In the genomic region with DNA sequence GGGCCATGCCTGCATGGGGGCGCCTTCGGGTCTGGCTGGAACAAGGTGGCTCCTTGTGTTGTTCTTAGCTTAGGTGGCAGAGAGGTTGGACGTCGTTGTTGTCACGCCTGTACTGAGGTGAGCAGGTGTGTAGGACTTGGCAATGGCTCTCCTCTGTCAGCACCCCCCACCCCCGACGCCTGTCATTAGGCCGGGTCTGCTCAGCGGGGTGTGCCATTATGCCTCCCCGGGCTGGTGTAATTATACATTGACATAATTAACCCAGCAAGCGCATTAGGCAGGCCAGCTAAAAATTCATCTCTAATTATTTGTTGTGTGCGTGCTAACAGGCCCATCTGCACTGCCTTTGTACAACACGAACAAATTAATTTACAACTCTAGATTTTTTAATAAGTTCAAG, we compare ENCODE assay signal across 13 mouse cellular contexts. TPM values are rescaled to one million over a fixed set of nuclear protein-coding genes. Genes with fewer than 3 reads are reported as not detected.
DNase-seq lines count a peak whose midpoint lies in the region; ATAC-seq and TF ChIP-seq lines count a peak whose summit lies in the region.
"Had no signal": no experiment of that assay in that cellular context is flagged by ENCODE, and none has a peak within 500 bp of the region (broad histone marks: within the 10 kb centered on the region; RNA-seq: fewer than 3 reads in every experiment).

No protein-coding gene starts in this region.

- intact Hi-C loops in left cerebral cortex, postnatal 4 days (cut with DNase I): no loop called here

- DNase-seq in left cerebral cortex, postnatal 4 days: peak; percentile 56
- no peak for DNase-seq in left cerebral cortex, adult 11 months (ENCODE audit: low spot score)
- peak; percentile 40 for DNase-seq in forebrain, embryonic 10.5 days (ENCODE audit: extremely low spot score, low spot score)
- DNase-seq in forebrain, postnatal 0 days: peak; percentile 56
- DNase-seq in frontal cortex, postnatal 36 days (ENCODE audit: low spot score in 2 of 2): no peak
- DNase-seq: adrenal gland, adult 8-10 months; kidney, adult 8-10 months; thymus, adult 2 months had no signal

- peaks cover 24% of the 10 kb centered on the region for H3K4me1 ChIP-seq in forebrain, embryonic 10.5 days
- H3K4me1 ChIP-seq in forebrain, postnatal 0 days (ENCODE audit: insufficient read depth): no peaks in the 10 kb centered on the region
- peaks cover 21% of the 10 kb centered on the region for H3K4me1 ChIP-seq in neural tube, embryonic 13.5 days (replicated peaks)
- H3K4me1 ChIP-seq in intestine, embryonic 15.5 days (replicated peaks): no peaks in the 10 kb centered on the region
- H3K4me1 ChIP-seq in heart, embryonic 12.5 days (replicated peaks): 0 out of 2 replicates have a peak, but pooled peaks cover 4% of the 10 kb centered on the region

- peaks cover 22% of the 10 kb centered on the region; the same call in 1 of the 2 replicates for H3K9me3 ChIP-seq in forebrain, embryonic 10.5 days
- H3K9me3 ChIP-seq in forebrain, postnatal 0 days (ENCODE audit: low read length): no peaks in the 10 kb centered on the region
- no peaks in the 10 kb centered on the region for H3K9me3 ChIP-seq in neural tube, embryonic 13.5 days
- no peaks in the 10 kb centered on the region for H3K9me3 ChIP-seq in intestine, embryonic 15.5 days
- H3K9me3 ChIP-seq in heart, embryonic 12.5 days (replicated peaks): peaks cover 14% of the 10 kb centered on the region; the same call in 1 of the 2 replicates

- peak; percentile 60 for ATAC-seq in forebrain, postnatal 0 days
- ATAC-seq in neural tube, embryonic 13.5 days (ENCODE audit: low read depth): peak; percentile 45
- ATAC-seq in intestine, embryonic 15.5 days: no peak
- ATAC-seq in heart, embryonic 12.5 days (ENCODE audit: insufficient number of reproducible peaks, low FRiP score): no peak

- no peak overlapping the region for H3K4me2 ChIP-seq in forebrain, postnatal 0 days (ENCODE audit: low read depth)
- H3K4me2 ChIP-seq in neural tube, embryonic 13.5 days: no peak overlapping the region
- H3K4me2 ChIP-seq in intestine, embryonic 15.5 days (replicated peaks): no peak overlapping the region
- H3K4me2 ChIP-seq in heart, embryonic 12.5 days: no peak overlapping the region
- H3K4me2 ChIP-seq: limb, embryonic 12.5 days had no signal

- no peak overlapping the region for H3K4me3 ChIP-seq in forebrain, embryonic 10.5 days
- no peak overlapping the region for H3K4me3 ChIP-seq in forebrain, postnatal 0 days (ENCODE audit: low read depth, low read length)
- H3K4me3 ChIP-seq in neural tube, embryonic 13.5 days: no peak overlapping the region
- H3K4me3 ChIP-seq in intestine, embryonic 15.5 days (replicated peaks): no peak overlapping the region
- H3K4me3 ChIP-seq in heart, embryonic 12.5 days: no peak overlapping the region
- H3K4me3 ChIP-seq: limb, embryonic 12.5 days had no signal

- 45% methylated on average over 13 of the region's 13 CpGs for WGBS in forebrain, embryonic 10.5 days
- 14% methylated on average over 13 of the region's 13 CpGs for whole genome bisulfite sequencing in forebrain, postnatal 0 days
- 21% methylated on average over 13 of the region's 13 CpGs for WGBS in neural tube, embryonic 13.5 days
- whole genome bisulfite sequencing in intestine, embryonic 15.5 days: 61% methylated on average over 13 of the region's 13 CpGs
- 61% methylated on average over 13 of the region's 13 CpGs for WGBS in heart, embryonic 12.5 days

- peaks cover 17% of the 10 kb centered on the region for H3K36me3 ChIP-seq in forebrain, embryonic 10.5 days (replicated peaks)
- H3K36me3 ChIP-seq in forebrain, postnatal 0 days (ENCODE audit: insufficient read depth): 0 out of 2 replicates have a peak, but pooled peaks cover 8% of the 10 kb centered on the region
- peaks cover 15% of the 10 kb centered on the region for H3K36me3 ChIP-seq in neural tube, embryonic 13.5 days
- no peaks in the 10 kb centered on the region for H3K36me3 ChIP-seq in intestine, embryonic 15.5 days
- H3K36me3 ChIP-seq in heart, embryonic 12.5 days: peaks cover 14% of the 10 kb centered on the region

- H3K27ac ChIP-seq in forebrain, embryonic 10.5 days: no peak overlapping the region
- H3K27ac ChIP-seq in forebrain, postnatal 0 days (ENCODE audit: low read depth, low read length): 0 out of 2 replicates have a peak overlapping the region, but pooled peaks have one; percentile 21
- H3K27ac ChIP-seq in neural tube, embryonic 13.5 days (replicated peaks): peak overlapping the region; percentile 11; the same call in 1 of the 2 replicates
- H3K27ac ChIP-seq in intestine, embryonic 15.5 days: no peak overlapping the region
- no peak overlapping the region for H3K27ac ChIP-seq in heart, embryonic 12.5 days (ENCODE audit: poor library complexity, severe bottlenecking)
- H3K27ac ChIP-seq: macrophage had no signal

- no peak overlapping the region for H3K9ac ChIP-seq in forebrain, postnatal 0 days
- H3K9ac ChIP-seq in neural tube, embryonic 13.5 days: no peak overlapping the region
- no peak overlapping the region for H3K9ac ChIP-seq in intestine, embryonic 15.5 days
- no peak overlapping the region for H3K9ac ChIP-seq in heart, embryonic 12.5 days

- TF ChIP-seq CTCF in forebrain, postnatal 0 days (IDR thresholded peaks at IDR 0.05; ENCODE audit: low read depth): no peak

- H3K27me3 ChIP-seq in forebrain, embryonic 10.5 days (ENCODE audit: poor library complexity, severe bottlenecking): peaks cover 77% of the 10 kb centered on the region
- no peaks in the 10 kb centered on the region for H3K27me3 ChIP-seq in forebrain, postnatal 0 days (ENCODE audit: insufficient read depth, low read length)
- H3K27me3 ChIP-seq in neural tube, embryonic 13.5 days: peaks cover 12% of the 10 kb centered on the region
- H3K27me3 ChIP-seq in intestine, embryonic 15.5 days (replicated peaks): no peaks in the 10 kb centered on the region
- H3K27me3 ChIP-seq in heart, embryonic 12.5 days (replicated peaks): no peaks in the 10 kb centered on the region

RNA-seq across cellular contexts. Expression of a gene that starts 40.6 kb away (rescaled TPM):
- 10 to 100 TPM; 19.4 to 19.9 TPM for total RNA-seq in left cerebral cortex, postnatal 4 days (2021)
- polyA plus RNA-seq in forebrain, embryonic 10.5 days (2016; fragmentation: Nextera tagmentation; extraction: Ambion mirVana): 45.3 and 47.8 TPM in 2 replicates
- 49.7 and 51.5 TPM in 2 replicates for total RNA-seq in forebrain, postnatal 0 days (2014; rRNA removed)
- polyA plus RNA-seq in forebrain, postnatal 0 days (2015; fragmentation: Nextera tagmentation; extraction: Ambion mirVana): 36.3 and 38.7 TPM in 2 replicates
- polyA plus RNA-seq in neural tube, embryonic 13.5 days (2015; fragmentation: Nextera tagmentation; extraction: Ambion mirVana): 41.1 and 41.5 TPM in 2 replicates
- 32.6 and 36.4 TPM in 2 replicates for polyA plus RNA-seq in intestine, embryonic 15.5 days (2015; fragmentation: Nextera tagmentation; extraction: Ambion mirVana)
- 17.1 and 17.8 TPM in 2 replicates for polyA plus RNA-seq in heart, embryonic 12.5 days (2016; fragmentation: Nextera tagmentation; extraction: Ambion mirVana)

RNA-seq across cellular contexts. Expression of a gene that starts 51.9 kb away (rescaled TPM):
- total RNA-seq in left cerebral cortex, postnatal 4 days (2021): 10 to 100 TPM; 13.3 to 13.4 TPM
- polyA plus RNA-seq in forebrain, embryonic 10.5 days (2016; fragmentation: Nextera tagmentation; extraction: Ambion mirVana): 5.4 and 5.5 TPM in 2 replicates
- 11.7 and 14.1 TPM in 2 replicates for total RNA-seq in forebrain, postnatal 0 days (2014; rRNA removed)
- 4.6 and 6.2 TPM in 2 replicates for polyA plus RNA-seq in forebrain, postnatal 0 days (2015; fragmentation: Nextera tagmentation; extraction: Ambion mirVana)
- 6.9 and 7.7 TPM in 2 replicates for polyA plus RNA-seq in neural tube, embryonic 13.5 days (2015; fragmentation: Nextera tagmentation; extraction: Ambion mirVana)
- polyA plus RNA-seq in intestine, embryonic 15.5 days (2015; fragmentation: Nextera tagmentation; extraction: Ambion mirVana): 12.3 and 13.1 TPM in 2 replicates
- 22.6 and 24.9 TPM in 2 replicates for polyA plus RNA-seq in heart, embryonic 12.5 days (2016; fragmentation: Nextera tagmentation; extraction: Ambion mirVana)

Comparison
In these comparisons a context has a peak if more than half of its experiments do, and no peak if none do; other contexts are left out.
1. DNase-seq: peak in left cerebral cortex, postnatal 4 days (single experiment), forebrain, embryonic 10.5 days (single experiment) and forebrain, postnatal 0 days (single experiment); none in left cerebral cortex, adult 11 months (single experiment) and frontal cortex, postnatal 36 days (0 of 2).
2. H3K27ac ChIP-seq: peak in forebrain, postnatal 0 days (single experiment) and neural tube, embryonic 13.5 days (single experiment); none in forebrain, embryonic 10.5 days (single experiment), intestine, embryonic 15.5 days (single experiment) and heart, embryonic 12.5 days (single experiment).
3. ATAC-seq: peak in forebrain, postnatal 0 days (single experiment) and neural tube, embryonic 13.5 days (single experiment); none in intestine, embryonic 15.5 days (single experiment) and heart, embryonic 12.5 days (single experiment).